Mouse (Mus musculus) ovary, adult 18-20 months (tissue): ENCODE measurements around the gene Olfr744.
"Not testable (repeated sequence)": the region's sequence is repeated elsewhere in the genome, so short reads cannot be mapped to it uniquely, and the experiment has no call there.

Experiments
- DNase-seq: peaks from one replicate; pipeline ENCODE4 v3.0.0; 2022; ENCODE audit warnings: low spot score, mixed read lengths

Olfr744 gene

DNA sequence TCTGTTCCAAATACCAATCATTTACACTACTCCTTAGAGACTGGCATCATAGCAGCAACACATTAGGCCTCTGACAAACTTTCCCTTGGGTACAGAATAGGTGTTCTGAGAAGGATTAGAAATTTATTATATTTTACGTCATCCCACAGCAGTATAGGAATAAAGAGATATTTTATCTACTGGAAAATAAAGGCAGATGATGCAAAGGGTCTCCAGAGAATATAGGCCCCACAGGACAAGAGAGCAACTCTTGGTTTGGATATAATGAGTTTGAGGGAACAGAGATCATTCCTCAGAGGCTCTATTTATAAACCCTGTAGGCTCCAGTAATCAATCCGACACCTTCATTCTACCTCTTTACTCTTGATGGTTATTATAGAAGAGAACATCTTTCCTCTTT lies at the start of gene Olfr744:
Gene Olfr744, plus strand, starts transcription at position 301 of the 400 bp plus-strand sequence.
- no peak for DNase-seq

DNA sequence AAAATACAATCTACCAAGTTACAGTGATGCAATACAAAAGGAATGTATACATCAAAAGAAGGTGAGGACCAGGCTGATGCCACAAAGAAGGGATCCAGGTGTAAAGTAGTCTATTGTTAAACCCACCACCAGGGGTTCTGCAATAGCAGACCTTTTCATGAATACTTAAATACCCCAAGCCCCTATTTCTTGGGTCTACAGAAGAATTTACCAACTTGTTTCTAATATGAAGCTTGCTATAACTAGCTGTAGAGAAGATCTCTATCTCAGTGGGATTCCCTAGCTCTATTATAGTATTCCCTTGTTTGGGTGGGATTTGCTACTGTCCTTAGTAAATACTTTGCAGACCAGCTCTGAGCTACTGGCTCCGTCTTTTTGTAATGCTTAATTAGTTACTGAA lies 41.6 kb upstream of the Olfr744 start:
- not testable (repeated sequence) for DNase-seq

DNA sequence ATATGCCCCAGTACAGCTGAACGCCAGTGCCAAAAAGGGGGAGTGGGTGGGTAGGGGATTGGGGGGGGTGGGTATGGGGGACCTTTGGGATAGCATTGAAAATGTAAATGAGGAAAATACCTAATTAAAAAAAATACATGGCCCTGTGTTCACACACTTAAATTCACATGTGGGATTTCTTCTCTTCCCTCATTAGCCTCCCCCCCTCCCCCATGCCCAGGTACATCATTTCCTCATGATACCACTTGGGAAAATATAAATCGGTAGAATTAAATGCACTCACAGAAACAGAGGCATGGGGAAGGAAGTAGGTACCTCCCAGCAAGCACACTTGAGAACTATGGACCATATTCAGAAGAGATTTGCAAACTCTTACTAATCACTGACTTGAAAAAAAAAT lies 24.4 kb downstream of the Olfr744 start, which contains the start of gene Olfr745:
Gene Olfr745, plus strand, starts transcription at position 301 of the 400 bp plus-strand sequence.
- no peak for DNase-seq

DNA sequence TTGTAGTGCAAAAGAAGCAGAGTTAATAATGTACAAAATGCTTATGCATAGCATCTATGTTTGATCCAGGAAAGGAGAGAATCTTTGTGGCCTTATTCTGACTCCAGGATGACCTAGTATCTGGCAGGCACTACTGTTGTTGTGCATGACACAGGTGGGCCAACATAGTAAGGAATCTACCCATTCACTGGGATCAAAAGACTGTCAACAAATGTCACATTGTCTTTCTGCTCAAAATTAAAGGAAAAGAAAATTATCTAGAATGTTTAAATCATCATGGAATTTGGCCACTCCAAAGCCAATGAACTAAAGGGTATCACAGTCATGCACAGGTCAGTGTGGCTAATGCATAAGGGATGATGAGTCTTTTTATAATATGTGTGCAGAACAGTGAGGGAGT lies 32.1 kb downstream of the Olfr744 start, which contains the start of gene Olfr746:
Gene Olfr746, plus strand, starts transcription at position 301 of the 400 bp plus-strand sequence.
- DNase-seq, result no peak
